Mouse (Mus musculus) Muller cell, postnatal 12 days (primary cell): ENCODE measurements around the gene Otud5.
"Not testable (repeated sequence)": the region's sequence is repeated elsewhere in the genome, so short reads cannot be mapped to it uniquely, and the experiment has no call there.

ENCODE experiments used
- DNase-seq: peaks from one replicate; pipeline ENCODE4 v3.0.0-alpha.2; 2015; ENCODE audit errors: inconsistent ontology term

Otud5 gene

GRCm38 (mm10) chrX:7841163-7842162 is at the start of gene Otud5:
TSS of gene Otud5 (plus strand) at chrX:7841364.
- peak; percentile 98 for DNase-seq

GRCm38 (mm10) chrX:7793361-7793760 is 47.8 kb upstream of the Otud5 start:
- no peak for DNase-seq

GRCm38 (mm10) chrX:7795016-7795415 is 46.1 kb upstream of the Otud5 start:
- DNase-seq = peak; percentile 4

GRCm38 (mm10) chrX:7797327-7797726 is 43.8 kb upstream of the Otud5 start:
- DNase-seq = no peak

- not testable (repeated sequence) for DNase-seq
These were observed 39.0 kb upstream of the Otud5 start for GRCm38 (mm10) chrX:7802157-7802556.

GRCm38 (mm10) chrX:7815016-7815415 is 26.1 kb upstream of the Otud5 start:
- DNase-seq = not testable (repeated sequence)

- peak; percentile 56 for DNase-seq
These were observed 19.0 kb upstream of the Otud5 start, which contains the start of gene Kcnd1 for GRCm38 (mm10) chrX:7821865-7822779. TSS of gene Kcnd1 (plus strand) at chrX:7822289.

GRCm38 (mm10) chrX:7837146-7837545 is 4.0 kb upstream of the Otud5 start:
- DNase-seq = no peak

GRCm38 (mm10) chrX:7840842-7841162 is 362 bp upstream of the Otud5 start:
- no peak for DNase-seq

GRCm38 (mm10) chrX:7842318-7842717 is 1.2 kb downstream of the Otud5 start:
- DNase-seq = peak; percentile 20

- DNase-seq = no peak
These were observed 6.7 kb downstream of the Otud5 start for GRCm38 (mm10) chrX:7847845-7848244.

- no peak for DNase-seq
These were observed 13.4 kb downstream of the Otud5 start for GRCm38 (mm10) chrX:7854578-7854977.

- DNase-seq = no peak
These were observed 18.1 kb downstream of the Otud5 start for GRCm38 (mm10) chrX:7859191-7859753.

- DNase-seq = no peak
These were observed 22.0 kb downstream of the Otud5 start for GRCm38 (mm10) chrX:7863181-7863580.

GRCm38 (mm10) chrX:7864551-7864950 is 23.4 kb downstream of the Otud5 start:
- DNase-seq = no peak

GRCm38 (mm10) chrX:7865343-7865742 is 24.2 kb downstream of the Otud5 start:
- no peak for DNase-seq

GRCm38 (mm10) chrX:7865786-7866185 is 24.6 kb downstream of the Otud5 start:
- DNase-seq = no peak

GRCm38 (mm10) chrX:7867141-7867540 is 26.0 kb downstream of the Otud5 start:
- no peak for DNase-seq

- DNase-seq = no peak
These were observed 27.3 kb downstream of the Otud5 start for GRCm38 (mm10) chrX:7868506-7868905.

GRCm38 (mm10) chrX:7869826-7870225 is 28.7 kb downstream of the Otud5 start:
- no peak for DNase-seq

GRCm38 (mm10) chrX:7878007-7878419 is 36.8 kb downstream of the Otud5 start, which contains the start of gene Pim2:
TSS of gene Pim2 (plus strand) at chrX:7878262.
- DNase-seq = peak; percentile 81

GRCm38 (mm10) chrX:7878495-7878894 is 37.3 kb downstream of the Otud5 start:
- no peak for DNase-seq
